Mouse (Mus musculus): ENCODE results near the gene Zfp472. TPM values are rescaled to one million over a fixed set of nuclear protein-coding genes. Genes with fewer than 3 reads are reported as not detected.
"Not testable (repeated sequence)": the region's sequence is repeated elsewhere in the genome, so short reads cannot be mapped to it uniquely, and the experiment has no call there.

Zfp472 gene
- total RNA-seq, 2 experiments from 2014 or later: 8.4 TPM

DNA sequence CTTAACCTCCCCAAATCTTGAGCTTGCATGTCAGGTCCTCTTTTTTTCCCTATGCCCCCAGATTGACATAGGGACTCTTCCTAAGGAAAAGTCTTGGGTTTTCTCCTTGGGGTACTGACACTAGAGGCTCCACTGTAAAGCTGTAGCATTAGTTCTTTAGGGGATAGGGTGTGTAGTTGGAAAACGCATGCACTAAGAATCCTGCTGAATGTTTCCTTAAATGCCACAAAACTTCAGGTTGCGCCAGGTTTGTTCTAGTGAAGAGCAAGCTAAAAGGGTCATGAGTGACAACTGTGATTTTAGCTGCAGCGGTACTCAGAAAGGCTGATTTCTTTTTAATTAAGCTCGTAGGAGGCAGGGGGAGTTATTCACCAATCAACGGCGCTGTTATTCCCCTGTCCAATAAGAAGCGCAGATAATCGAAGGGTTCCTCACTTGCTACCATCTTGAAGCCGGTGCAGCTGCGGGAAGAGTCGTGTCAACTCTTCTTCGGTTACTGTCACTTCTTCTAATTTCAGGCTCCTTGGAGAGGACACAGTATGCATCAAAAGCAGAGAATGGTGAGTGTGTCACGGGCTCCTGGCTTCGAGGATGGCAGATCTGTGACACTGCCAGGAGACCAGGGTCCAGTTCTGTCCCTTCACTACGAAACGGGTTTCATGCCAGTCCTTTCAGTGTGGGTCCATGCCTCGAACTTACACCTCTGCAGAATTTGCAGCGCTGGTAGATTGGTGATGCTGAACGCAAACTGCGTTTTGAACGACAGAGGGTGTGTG lies 27.3 kb downstream of the Zfp472 start, which contains the start of gene Zfp952:
Gene Zfp952, plus strand, starts transcription at position 431 of the 776 bp plus-strand sequence.
- DNase-seq (ENCODE audit: low spot score in 2 of 2): peak; percentile 54 to 58

DNA sequence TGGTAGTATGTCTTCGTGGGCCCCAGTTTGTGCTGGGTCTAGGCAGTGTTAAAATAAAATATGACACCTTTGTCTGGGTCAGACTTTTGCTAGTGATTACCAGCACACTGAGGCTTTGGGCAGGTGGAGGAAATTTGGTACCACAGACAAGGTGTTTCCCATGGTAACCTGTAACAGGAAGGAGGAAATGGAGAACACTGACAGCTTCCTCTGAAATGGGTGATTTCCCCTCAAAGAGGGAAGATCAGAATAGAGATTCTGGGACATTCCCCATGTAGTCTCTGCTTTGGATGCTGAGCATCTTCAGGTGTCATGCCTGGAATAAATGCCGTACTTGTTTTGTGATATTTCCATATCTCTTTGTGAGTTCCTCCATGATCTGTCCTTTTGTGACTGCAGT lies 32.9 kb downstream of the Zfp472 start:
- no peak for DNase-seq (ENCODE audit: low spot score in 2 of 2)

DNA sequence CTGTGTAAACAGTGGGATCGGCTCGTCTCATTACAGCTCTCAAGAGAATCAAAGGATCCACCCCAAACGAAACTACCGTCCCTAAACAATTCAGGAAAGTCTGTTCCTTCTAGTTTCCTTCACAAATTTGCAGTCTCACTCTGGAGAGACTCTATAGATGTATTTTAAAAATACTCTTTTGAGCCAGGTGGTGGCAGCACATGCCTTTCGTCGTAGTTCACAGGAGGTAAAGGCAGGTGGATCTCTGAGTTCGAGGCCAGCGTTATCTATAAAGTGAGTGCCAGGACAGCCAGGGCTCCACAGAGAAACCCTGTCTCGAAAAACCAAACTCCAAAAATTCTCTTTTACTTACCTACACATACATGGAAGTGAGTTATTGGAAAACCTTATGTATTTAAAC lies 42.7 kb downstream of the Zfp472 start:
- DNase-seq (ENCODE audit: low spot score in 2 of 2): no peak

DNA sequence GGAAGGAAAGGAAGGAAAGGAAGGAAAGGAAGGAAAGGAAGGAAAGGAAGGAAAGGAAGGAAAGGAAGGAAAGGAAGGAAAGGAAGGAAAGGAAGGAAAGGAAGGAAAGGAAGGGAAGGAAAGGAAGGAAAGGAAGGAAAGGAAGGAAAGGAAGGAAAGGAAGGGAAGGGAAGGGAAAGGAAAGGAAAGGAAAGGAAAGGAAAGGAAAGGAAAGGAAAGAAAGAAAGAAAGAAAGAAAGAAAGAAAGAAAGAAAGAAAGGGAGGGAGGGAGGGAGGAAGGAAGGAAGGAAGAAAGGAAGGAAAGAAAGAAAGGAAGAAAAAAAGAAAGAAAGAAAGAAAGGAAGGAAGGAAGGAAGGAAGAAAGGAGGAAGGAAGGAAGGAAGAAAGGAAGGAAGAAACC lies 54.8 kb downstream of the Zfp472 start:
- not testable (repeated sequence) for DNase-seq (ENCODE audit: low spot score in 2 of 2)

Other genes starting within 250 kb of the Zfp472 start
- 10 to 100 TPM; 66.4 to 67.8 TPM for gene Zfp871, start 177.5 kb upstream of the Zfp472 start, total RNA-seq (2021)
- gene Zfp811, start 155.9 kb upstream of the Zfp472 start, total RNA-seq (2021): 1 to 10 TPM; 2.0 to 4.1 TPM
- 10 to 100 TPM; 22.0 to 22.2 TPM for gene Zfp799, start 135.6 kb upstream of the Zfp472 start, total RNA-seq (2021)
- gene Zfp870, start 74.2 kb upstream of the Zfp472 start, total RNA-seq (2021): 10 to 100 TPM; 11.1 to 12.6 TPM
- gene Cyp4f14, start 48.5 kb upstream of the Zfp472 start, total RNA-seq (2021): 1 to 10 TPM; 3.1 to 3.3 TPM
- 10 to 100 TPM; 71.3 to 72.6 TPM for gene Cyp4f13, start 18.4 kb upstream of the Zfp472 start, total RNA-seq (2021)
- gene Zfp952, start 27.3 kb downstream of the Zfp472 start, total RNA-seq (2021): 10 to 100 TPM; 13.5 to 13.7 TPM
- gene Zfp763, start 67.6 kb downstream of the Zfp472 start, total RNA-seq (2021): 10 to 100 TPM; 11.4 to 15.0 TPM
- not detected for gene 4921501E09Rik, start 102.2 kb downstream of the Zfp472 start, total RNA-seq (2021)
- gene Zfp563, start 123.5 kb downstream of the Zfp472 start, total RNA-seq (2021): 10 to 100 TPM; 11.1 to 12.2 TPM
- gene Morc2b, start 173.9 kb downstream of the Zfp472 start, total RNA-seq (2021): not detected
- gene Olfr55, start 202.6 kb downstream of the Zfp472 start, total RNA-seq (2021): not detected
- gene Olfr239, start 225.5 kb downstream of the Zfp472 start, total RNA-seq (2021): not detected